Mouse (Mus musculus) CH12.LX (cell line): ENCODE data around the gene Vav2. TPM values are rescaled to one million over a fixed set of nuclear protein-coding genes. Genes with fewer than 3 reads are reported as not detected.
A peak's percentile ranks its signal among the peaks of the same experiment; 100 is the strongest.

Source experiments
- DNase-seq: peaks from one replicate; pipeline ENCODE4 v3.0.0-alpha.2; 2013; ENCODE audit errors: extremely low read depth
- H3K27ac ChIP-seq: 2 replicates; pipeline ENCODE4 v1.5.1; 2012; ENCODE audit warnings: low read depth, mild to moderate bottlenecking, control low read depth, moderate library complexity; ENCODE audit not compliant: insufficient read depth
- H3K27me3 ChIP-seq: replicated peaks from 2 replicates; pipeline ENCODE3; 2012; ENCODE audit warnings: inconsistent platforms
- H3K36me3 ChIP-seq, 2 experiments: replicated peaks in 1 of 2; 2 replicates each; pipeline versions ENCODE3 to v1.6.1; 2012; ENCODE audit warnings: inconsistent platforms in 1 of 2, low read length in 1 of 2, mild to moderate bottlenecking in 1 of 2, mixed read lengths in 1 of 2, moderate library complexity in 1 of 2; ENCODE audit not compliant: control insufficient read depth in 1 of 2, insufficient read depth in 1 of 2
- H3K4me1 ChIP-seq, 2 experiments: 2 replicates each; pipeline ENCODE4 v1.6.1; 2012; ENCODE audit warnings: inconsistent platforms in 1 of 2, moderate library complexity in 1 of 2; ENCODE audit not compliant: insufficient read depth in 2 of 2, control insufficient read depth in 1 of 2
- H3K4me2 ChIP-seq: 2 replicates; pipeline ENCODE4 v1.6.1; 2012; ENCODE audit warnings: low read depth, mild to moderate bottlenecking, control low read depth; ENCODE audit not compliant: poor library complexity, insufficient read depth, severe bottlenecking
- H3K4me3 ChIP-seq, 3 experiments: fragments of 150-350 bp in 1 of 3; sonication (generic) in 1 of 3; replicated peaks in 1 of 3; 2 replicates each; pipeline versions ENCODE3 to v1.5.1; 2011 to 2012; ENCODE audit warnings: low read depth in 2 of 3, low read length in 2 of 3, mild to moderate bottlenecking in 2 of 3, moderate library complexity in 2 of 3, control low read depth in 1 of 3, improper control_type of control experiment in 1 of 3, inconsistent platforms in 1 of 3, mixed read lengths in 1 of 3; ENCODE audit not compliant: poor library complexity in 1 of 3
- H3K79me2 ChIP-seq: replicated peaks from 2 replicates; pipeline ENCODE4 v1.6.1; 2012; ENCODE audit warnings: mild to moderate bottlenecking, moderate library complexity; ENCODE audit not compliant: control insufficient read depth, poor library complexity, insufficient read depth, severe bottlenecking; ENCODE audit errors: extremely low read depth
- H3K9ac ChIP-seq: 2 replicates; pipeline ENCODE4 v1.6.1; 2012; ENCODE audit warnings: low read depth, mild to moderate bottlenecking, control low read depth, moderate library complexity; ENCODE audit not compliant: insufficient read depth
- H3K9me3 ChIP-seq: replicated peaks from 2 replicates; pipeline ENCODE3; 2012; ENCODE audit warnings: low read length, inconsistent platforms, mixed read lengths
- BHLHE40 ChIP-seq: IDR thresholded peaks from 2 replicates; pipeline ENCODE4 v1.6.1; 2011; ENCODE audit warnings: mild to moderate bottlenecking, low read depth, low read length, improper control_type of control experiment
- CHD2 ChIP-seq: IDR thresholded peaks from 2 replicates; pipeline ENCODE4 v1.6.1; 2011; ENCODE audit warnings: low read length, improper control_type of control experiment
- CTCF ChIP-seq, 2 experiments: IDR thresholded peaks in 1 of 2; conservative IDR thresholded peaks in 1 of 2; 2 replicates each; pipeline ENCODE4 v1.5.1; 2011 to 2012; ENCODE audit warnings: low read depth in 2 of 2, low read length in 2 of 2, improper control_type of control experiment in 1 of 2, inconsistent platforms in 1 of 2, mild to moderate bottlenecking in 1 of 2, moderate library complexity in 1 of 2
- ELF1 ChIP-seq: IDR thresholded peaks from 2 replicates; pipeline ENCODE4 v1.6.1; 2014; ENCODE audit warnings: low read depth, mild to moderate bottlenecking, inconsistent platforms, low read length, improper control_type of control experiment
- EP300 ChIP-seq: IDR thresholded peaks from 2 replicates; pipeline ENCODE4 v1.6.1; 2011; ENCODE audit warnings: low read length, improper control_type of control experiment
- ETS1 ChIP-seq: conservative IDR thresholded peaks from 2 replicates; pipeline ENCODE4 v1.6.1; 2012; ENCODE audit warnings: low read depth, mild to moderate bottlenecking, inconsistent platforms, low read length, improper control_type of control experiment, moderate library complexity
- GABPA ChIP-seq: IDR thresholded peaks from 2 replicates; pipeline ENCODE4 v1.6.1; 2012; ENCODE audit warnings: low read depth, low read length, improper control_type of control experiment, inconsistent platforms; ENCODE audit not compliant: insufficient replicate concordance
- JUND ChIP-seq: conservative IDR thresholded peaks from 2 replicates; pipeline ENCODE4 v1.6.1; 2011; ENCODE audit warnings: low read depth, low read length, improper control_type of control experiment
- KAT2A ChIP-seq: IDR thresholded peaks from 2 replicates; pipeline ENCODE4 v1.6.1; 2012; ENCODE audit warnings: low read length, improper control_type of control experiment, inconsistent platforms; ENCODE audit not compliant: insufficient replicate concordance
- MAFK ChIP-seq: IDR thresholded peaks from 2 replicates; pipeline ENCODE4 v1.6.1; 2011; ENCODE audit warnings: low read length, improper control_type of control experiment; ENCODE audit not compliant: insufficient replicate concordance
- MAX ChIP-seq: IDR thresholded peaks from 2 replicates; pipeline ENCODE4 v1.6.1; 2011; ENCODE audit warnings: low read length, improper control_type of control experiment
- MEF2A ChIP-seq: IDR thresholded peaks from 2 replicates; pipeline ENCODE4 v1.6.1; 2014; ENCODE audit warnings: low read depth, mild to moderate bottlenecking, inconsistent platforms, low read length, improper control_type of control experiment, borderline replicate concordance
- MYC ChIP-seq: IDR thresholded peaks from 2 replicates; pipeline ENCODE4 v1.6.1; 2011; ENCODE audit warnings: low read depth, mild to moderate bottlenecking, improper control_type of control experiment, low read length
- NRF1 ChIP-seq: IDR thresholded peaks from 2 replicates; pipeline ENCODE4 v1.6.1; 2014; ENCODE audit warnings: low read depth, mild to moderate bottlenecking, inconsistent platforms, low read length, improper control_type of control experiment, moderate library complexity
- PAX5 ChIP-seq: IDR thresholded peaks from 2 replicates; pipeline ENCODE4 v1.6.1; 2012; ENCODE audit warnings: low read length, inconsistent platforms, mixed read lengths
- POLR2A ChIP-seq: IDR thresholded peaks from 2 replicates; pipeline ENCODE4 v1.6.1; 2011; ENCODE audit warnings: low read depth, mild to moderate bottlenecking, improper control_type of control experiment, low read length
- POLR2AphosphoS2 ChIP-seq: IDR thresholded peaks from 2 replicates; pipeline ENCODE4 v1.6.1; 2011; ENCODE audit warnings: low read depth, low read length, improper control_type of control experiment
- RAD21 ChIP-seq: IDR thresholded peaks from 2 replicates; pipeline ENCODE4 v1.6.1; 2011; ENCODE audit warnings: low read depth, mild to moderate bottlenecking, low read length, improper control_type of control experiment, moderate library complexity
- SIN3A ChIP-seq: IDR thresholded peaks from 2 replicates; pipeline ENCODE4 v1.6.1; 2012; ENCODE audit warnings: low read length, improper control_type of control experiment, inconsistent platforms
- TBP ChIP-seq: conservative IDR thresholded peaks from 2 replicates; pipeline ENCODE4 v1.6.1; 2011; ENCODE audit warnings: low read depth, low read length, improper control_type of control experiment
- TCF12 ChIP-seq: IDR thresholded peaks from 2 replicates; pipeline ENCODE4 v1.6.1; 2014; ENCODE audit warnings: low read depth, mild to moderate bottlenecking, inconsistent platforms, low read length, improper control_type of control experiment
- USF2 ChIP-seq: conservative IDR thresholded peaks from 2 replicates; pipeline ENCODE4 v1.6.1; 2011; ENCODE audit warnings: low read depth, low read length, improper control_type of control experiment
- ZKSCAN1 ChIP-seq: IDR thresholded peaks from 2 replicates; pipeline ENCODE4 v1.6.1; 2012; ENCODE audit warnings: low read depth, inconsistent platforms, low read length, improper control_type of control experiment, borderline replicate concordance
- ZMIZ1 ChIP-seq: IDR thresholded peaks from 2 replicates; pipeline ENCODE4 v1.6.1; 2012; ENCODE audit warnings: low read depth, mild to moderate bottlenecking, inconsistent platforms, low read length, improper control_type of control experiment
- dilution Hi-C: fragments of 300-500 bp; cut with MboI; formaldehyde crosslinking; loops from 2 replicates; pipeline ENCODE4 v1.14.3; 2020; ENCODE audit warnings: low sequenced_read_pairs; ENCODE audit not compliant: extremely low pct_unique_long_range_greater_than_20kb, extremely low pct_ligation_motif_present
- in situ Hi-C: fragments of 300-500 bp; cut with MboI; formaldehyde crosslinking; loops from 3 replicates; pipeline ENCODE4 v1.14.3; 2019; ENCODE audit warnings: low sequenced_read_pairs, low pct_ligation_motif_present, low pct_unique_long_range_greater_than_20kb, mixed read lengths
- polyA plus RNA-seq: library from polyadenylated mRNA; unstranded; fragments of >175 nt; gene quantifications from 2 replicates; pipeline ENCODE4 v1.2.1, GENCODE M21; 2012; ENCODE audit warnings: low read depth; ENCODE audit not compliant: insufficient read length
- total RNA-seq, 2 experiments: library from RNA; depleted of rRNA; stranded (reverse); fragments of 300-350 nt in 1 of 2; fragments of >200 nt in 1 of 2; gene quantifications; 2 replicates each; pipeline ENCODE4 v1.2.3; 2012 to 2014

The Vav2 gene
- total and polyA plus RNA-seq, 3 experiments = 31.5 to 46.8 (median 46.6) TPM

GRCm38 (mm10) chr2:27381698-27382097 is 45.1 kb downstream of the Vav2 start:
- H3K4me2 ChIP-seq = no peak overlapping the region
- in situ Hi-C loops (no loop called here), dilution Hi-C loops (no loop called here)
- H3K9ac ChIP-seq = no peak overlapping the region
- no peak for DNase-seq
- no peak overlapping the region for H3K27ac ChIP-seq
- H3K36me3 ChIP-seq = peaks cover 76 to 90% of the 10 kb centered on the region in 2 experiments
- H3K79me2 ChIP-seq = peaks cover 79% of the 10 kb centered on the region
- no peaks in the 10 kb centered on the region for H3K9me3 ChIP-seq
- peaks cover 30 to 74% of the 10 kb centered on the region in 2 experiments for H3K4me1 ChIP-seq
- TF ChIP-seq MAFK = no peak
- TF ChIP-seq RAD21 = no peak
- TF ChIP-seq MAX = no peak
- TF ChIP-seq PAX5 = no peak
- TF ChIP-seq MYC = no peak
- no peak for TF ChIP-seq KAT2A
- TF ChIP-seq CTCF (conservative IDR thresholded peaks at IDR 0.05 in 1 of 2, IDR thresholded peaks at IDR 0.05 in 1 of 2; ENCODE audit: low read depth in 2 of 2, low read length in 2 of 2) = no peak
- no peak for TF ChIP-seq ZMIZ1
- TF ChIP-seq MEF2A = no peak
- no peak for TF ChIP-seq BHLHE40
- TF ChIP-seq NRF1 = no peak
- no peak for TF ChIP-seq TCF12
- no peak for TF ChIP-seq USF2
- no peak for TF ChIP-seq POLR2AphosphoS2
- no peak for TF ChIP-seq EP300
- no peak for TF ChIP-seq POLR2A
- TF ChIP-seq JUND = no peak
- TF ChIP-seq CHD2 = no peak
- no peak for TF ChIP-seq ZKSCAN1
- TF ChIP-seq SIN3A = no peak
- H3K27me3 ChIP-seq = no peaks in the 10 kb centered on the region
- no peak overlapping the region for H3K4me3 ChIP-seq

- TF ChIP-seq SIN3A = no peak
- no peak for TF ChIP-seq CHD2
- TF ChIP-seq GABPA = no peak
- no peak for TF ChIP-seq JUND
- no peak for TF ChIP-seq ETS1
- TF ChIP-seq MYC = no peak
- TF ChIP-seq TBP = no peak
- no peak for TF ChIP-seq ZMIZ1
- no peak for TF ChIP-seq ELF1
- TF ChIP-seq, all 38 proteins: peak for 0
- dilution Hi-C loops = no loop called here
- H3K9me3 ChIP-seq = no peaks in the 10 kb centered on the region
- H3K79me2 ChIP-seq = peaks cover 79% of the 10 kb centered on the region
- H3K27ac ChIP-seq = peak overlapping the region; percentile 13; the same call in 1 of the 2 replicates
- no peak overlapping the region for H3K9ac ChIP-seq
- no peak overlapping the region for H3K4me2 ChIP-seq
- H3K4me1 ChIP-seq = peaks cover 30 to 74% of the 10 kb centered on the region in 2 experiments
- in situ Hi-C loops = no loop called here
- peaks cover 76 to 90% of the 10 kb centered on the region in 2 experiments for H3K36me3 ChIP-seq
- H3K4me3 ChIP-seq = no peak overlapping the region
- H3K27me3 ChIP-seq = no peaks in the 10 kb centered on the region
- DNase-seq = no peak
These were observed 45.6 kb downstream of the Vav2 start for GRCm38 (mm10) chr2:27381254-27381653.
